Mouse (Mus musculus): ENCODE results near the gene Gjb1. TPM values are rescaled to one million over a fixed set of nuclear protein-coding genes. Genes with fewer than 3 reads are reported as not detected.
A peak's percentile ranks its signal among the peaks of the same experiment; 100 is the strongest.
"Not testable (repeated sequence)": the region's sequence is repeated elsewhere in the genome, so short reads cannot be mapped to it uniquely, and the experiment has no call there.

Gene Gjb1
- 1.1 and 4.7 TPM in 2 replicates for polyA plus RNA-seq (2011; ENCODE audit: insufficient read depth, insufficient read length, low replicate concordance, missing spikeins)

DNA sequence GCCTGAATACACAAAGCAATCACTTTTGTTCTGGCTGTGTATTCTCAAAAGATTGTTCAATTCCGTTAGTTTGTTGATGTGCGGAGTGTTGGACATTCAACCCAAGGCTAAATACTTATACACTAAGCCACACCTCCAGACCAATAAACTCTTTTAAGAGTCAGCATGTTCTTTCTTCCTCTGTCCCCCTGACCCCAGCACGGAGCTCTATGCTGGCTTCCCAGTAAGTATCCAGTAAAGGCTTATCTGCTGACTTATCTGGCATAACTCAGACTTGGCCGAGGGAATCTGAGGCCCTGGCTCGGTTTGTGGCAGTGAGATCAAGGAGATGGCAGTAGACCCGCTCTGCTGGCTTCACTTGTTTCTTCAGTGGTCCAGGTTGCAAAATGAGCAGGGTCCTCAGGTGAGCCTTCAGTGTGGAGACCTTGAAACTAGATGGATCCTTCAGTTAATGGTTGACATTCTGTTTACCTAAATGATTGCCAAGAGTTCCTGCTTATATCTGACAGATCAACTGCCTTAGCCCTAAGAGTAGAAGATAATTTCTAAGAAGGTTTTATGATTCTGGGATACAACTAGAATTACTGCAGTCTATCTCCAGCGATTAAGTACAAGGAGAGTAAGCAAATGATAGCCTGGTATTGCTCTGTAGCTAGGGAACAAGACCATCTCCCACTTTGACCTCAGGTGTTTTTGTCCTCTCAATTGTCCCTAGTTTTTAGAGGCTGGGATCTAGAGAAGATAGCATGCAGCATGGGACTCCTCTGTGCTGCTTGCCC, at the start of gene Gjb1:
Gene Gjb1, plus strand, starts transcription at position 189 of the 779 bp plus-strand sequence.
- H3K4me1 ChIP-seq (ENCODE audit: control insufficient read depth, insufficient read depth, low read length): no peaks in the 10 kb centered on the region; the same call in 1 of the 2 replicates
- H3K27ac ChIP-seq (ENCODE audit: control insufficient read depth, insufficient read depth, low read depth, low read length, poor library complexity): no peak within 1 kb of the TSS
- TF ChIP-seq CTCF (IDR thresholded peaks at IDR 0.05; ENCODE audit: control insufficient read depth, insufficient read depth, low read length): no peak
- H3K4me3 ChIP-seq (replicated peaks; ENCODE audit: control insufficient read depth, low read depth, low read length): no peak within 1 kb of the TSS
- 81% methylated on average over 7 of the region's 7 CpGs for WGBS

DNA sequence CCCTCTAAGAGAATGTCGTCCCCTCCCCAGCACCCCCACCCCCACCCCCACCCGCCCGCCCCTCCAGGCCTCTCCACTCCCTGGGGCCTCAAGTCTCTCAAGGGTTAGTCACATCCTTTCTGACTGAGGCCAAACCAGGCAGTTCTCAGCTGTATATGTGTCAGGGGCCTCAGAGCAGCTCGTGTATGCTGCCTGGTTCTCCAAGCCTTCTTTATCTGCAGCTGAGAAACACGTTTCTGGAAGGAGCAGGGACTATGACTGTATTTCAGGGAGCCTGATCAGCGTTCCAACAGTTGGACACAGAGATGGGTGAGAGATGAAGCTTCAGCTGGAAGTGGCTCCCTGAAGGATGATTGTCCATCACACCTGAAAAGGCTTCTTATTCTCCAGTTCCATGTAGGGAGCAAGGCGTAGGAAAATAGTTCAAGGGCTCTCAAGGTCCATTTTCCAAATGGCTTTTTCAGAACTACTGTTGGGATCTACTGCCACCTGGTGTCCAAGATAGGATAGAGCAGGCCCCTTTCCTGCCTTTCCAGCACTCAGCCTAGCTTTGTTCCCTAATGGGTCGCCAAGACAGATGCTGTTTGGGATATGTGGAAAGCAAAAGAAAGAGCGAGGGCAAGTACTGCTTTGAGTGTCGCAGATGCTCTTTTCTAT, 46.7 kb upstream of the Gjb1 start:
- Histone ChIP-seq H3K4me1 (ENCODE audit: control insufficient read depth, insufficient read depth, low read length) (no peaks in the 10 kb centered on the region), H3K4me3 (replicated peaks; ENCODE audit: control insufficient read depth, low read depth, low read length) (no peak overlapping the region), H3K27ac (ENCODE audit: control insufficient read depth, insufficient read depth, low read depth, low read length, poor library complexity) (no peak overlapping the region)
- peak; percentile 39 for TF ChIP-seq CTCF (IDR thresholded peaks at IDR 0.05; ENCODE audit: control insufficient read depth, insufficient read depth, low read length)
- TF ChIP-seq POLR2A (IDR thresholded peaks at IDR 0.05; ENCODE audit: borderline replicate concordance, control insufficient read depth, low read depth, low read length): no peak
- 34% methylated on average over 7 of the region's 10 CpGs for WGBS

DNA sequence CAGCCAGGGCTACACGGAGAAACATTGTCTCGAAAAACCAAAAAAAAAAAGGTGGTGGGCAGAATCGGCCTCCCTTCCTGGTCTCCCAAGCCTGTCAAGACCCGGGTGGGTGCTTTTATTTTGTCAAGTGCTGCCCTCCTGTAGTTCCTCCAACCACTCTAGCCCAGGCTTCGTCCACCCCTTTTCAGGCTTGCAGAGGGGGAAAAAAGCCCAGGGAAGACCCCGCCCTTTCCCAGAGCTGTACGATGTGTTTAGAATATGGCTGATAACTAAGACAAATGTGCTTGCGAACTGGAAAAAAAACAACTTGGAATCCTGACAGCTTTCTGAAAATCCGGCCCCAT, 44.2 kb upstream of the Gjb1 start:
- Histone ChIP-seq H3K4me1 (ENCODE audit: control insufficient read depth, insufficient read depth, low read length) (no peaks in the 10 kb centered on the region), H3K4me3 (replicated peaks; ENCODE audit: control insufficient read depth, low read depth, low read length) (peak overlapping the region; percentile 59), H3K27ac (ENCODE audit: control insufficient read depth, insufficient read depth, low read depth, low read length, poor library complexity) (peak overlapping the region; percentile 93)
- WGBS: 40% methylated on average over 9 of the region's 9 CpGs
- no peak for TF ChIP-seq POLR2A (IDR thresholded peaks at IDR 0.05; ENCODE audit: borderline replicate concordance, control insufficient read depth, low read depth, low read length)

DNA sequence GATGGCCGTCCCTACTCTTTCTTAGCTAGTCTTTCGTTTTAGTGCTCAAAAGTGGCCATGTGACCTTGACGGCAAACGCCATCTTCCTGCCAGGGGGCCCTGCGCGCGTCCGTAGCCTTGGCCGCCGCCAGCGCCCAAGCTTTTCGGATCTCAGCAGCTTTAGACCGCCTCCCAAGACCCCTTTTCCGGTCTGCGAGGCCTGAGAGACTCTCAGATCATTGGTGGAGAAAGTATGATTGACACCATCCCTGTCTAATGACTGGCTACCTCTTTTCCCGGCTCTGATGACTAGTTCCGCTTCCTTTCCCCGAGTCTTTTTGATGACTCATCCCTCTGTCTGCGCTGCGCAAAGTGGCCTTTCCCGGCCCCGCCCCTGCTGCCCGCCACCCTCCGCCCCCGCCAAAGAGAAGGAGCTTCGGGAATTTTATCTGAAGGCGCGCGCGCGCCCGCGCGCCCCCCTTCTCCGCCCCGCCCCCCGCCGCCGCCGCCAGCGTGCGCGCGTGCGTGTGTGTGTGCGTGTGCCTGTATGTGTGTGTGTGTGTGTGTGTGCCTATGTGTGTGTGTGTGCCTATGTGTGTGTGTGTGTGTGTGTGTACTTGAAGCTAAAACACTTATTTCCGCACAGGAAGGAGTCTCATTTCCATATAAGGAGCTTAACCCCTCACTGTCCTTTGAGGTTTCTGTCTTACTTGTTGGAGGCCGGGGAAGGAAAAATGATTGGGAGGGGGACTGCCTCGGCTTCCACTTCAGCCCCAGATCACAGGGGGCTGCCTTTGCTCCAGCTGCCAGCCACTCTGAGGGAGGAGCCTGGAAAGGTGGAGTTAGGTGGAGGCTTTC, 43.6 kb upstream of the Gjb1 start:
- Histone ChIP-seq H3K4me1 (ENCODE audit: control insufficient read depth, insufficient read depth, low read length) (no peaks in the 10 kb centered on the region), H3K27ac (ENCODE audit: control insufficient read depth, insufficient read depth, low read depth, low read length, poor library complexity) (peak overlapping the region; percentile 93), H3K4me3 (replicated peaks; ENCODE audit: control insufficient read depth, low read depth, low read length) (peak overlapping the region; percentile 81)
- 8% methylated on average over 46 of the region's 49 CpGs for WGBS
- TF ChIP-seq POLR2A (IDR thresholded peaks at IDR 0.05; ENCODE audit: borderline replicate concordance, control insufficient read depth, low read depth, low read length): peak; percentile 65; the same call in 1 of the 2 replicates
- TF ChIP-seq CTCF (IDR thresholded peaks at IDR 0.05; ENCODE audit: control insufficient read depth, insufficient read depth, low read length): no peak

DNA sequence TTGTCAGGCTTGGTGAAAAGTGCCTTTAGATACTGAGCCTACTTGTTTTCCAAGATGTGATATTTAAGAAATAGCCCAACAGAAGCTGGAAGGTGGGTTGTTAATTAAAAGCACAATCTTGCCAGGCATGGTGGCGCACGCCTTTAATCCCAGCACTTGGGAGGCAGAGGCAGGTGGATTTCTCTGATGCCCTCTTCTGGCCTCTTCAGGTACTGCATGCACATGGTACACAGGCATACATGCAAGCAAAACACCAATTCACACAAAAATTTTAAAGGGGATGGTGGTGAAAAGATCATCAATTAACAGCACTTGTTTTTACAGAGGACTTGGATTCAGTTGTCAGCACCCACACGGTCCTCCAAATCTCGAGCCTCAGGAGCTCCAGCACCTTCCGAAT, 41.6 kb upstream of the Gjb1 start:
- H3K4me3 ChIP-seq (replicated peaks; ENCODE audit: control insufficient read depth, low read depth, low read length): no peak overlapping the region
- TF ChIP-seq CTCF (IDR thresholded peaks at IDR 0.05; ENCODE audit: control insufficient read depth, insufficient read depth, low read length) (peak; percentile 34; the same call in 1 of the 2 replicates), POLR2A (IDR thresholded peaks at IDR 0.05; ENCODE audit: borderline replicate concordance, control insufficient read depth, low read depth, low read length) (no peak)
- H3K27ac ChIP-seq (ENCODE audit: control insufficient read depth, insufficient read depth, low read depth, low read length, poor library complexity): no peak overlapping the region
- H3K4me1 ChIP-seq (ENCODE audit: control insufficient read depth, insufficient read depth, low read length): no peaks in the 10 kb centered on the region
- 76% methylated on average over 5 of the region's 5 CpGs for WGBS

DNA sequence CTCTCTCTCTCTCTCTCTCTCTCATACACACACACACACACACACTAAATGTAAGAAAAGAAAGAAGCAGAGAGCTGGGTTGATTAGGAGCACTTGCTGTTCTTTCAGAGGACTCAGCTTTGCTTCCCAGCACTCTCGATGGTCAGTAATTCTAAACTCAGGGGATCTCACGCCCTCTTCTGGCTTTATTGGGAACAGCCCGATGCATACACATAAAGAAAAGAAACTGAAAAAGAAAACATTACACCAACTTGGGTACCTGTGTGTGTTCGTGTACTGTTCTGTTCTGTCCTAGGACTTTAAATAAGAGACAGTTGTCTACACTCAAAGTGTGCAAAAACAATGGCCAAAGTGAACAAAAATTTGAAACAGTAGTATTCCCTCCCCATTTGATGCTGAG, 37.5 kb upstream of the Gjb1 start:
- H3K4me1 ChIP-seq (ENCODE audit: control insufficient read depth, insufficient read depth, low read length): no peaks in the 10 kb centered on the region
- WGBS: 54% methylated on average over 4 of the region's 4 CpGs
- no peak overlapping the region for H3K27ac ChIP-seq (ENCODE audit: control insufficient read depth, insufficient read depth, low read depth, low read length, poor library complexity)
- no peak for TF ChIP-seq POLR2A (IDR thresholded peaks at IDR 0.05; ENCODE audit: borderline replicate concordance, control insufficient read depth, low read depth, low read length)
- TF ChIP-seq CTCF (IDR thresholded peaks at IDR 0.05; ENCODE audit: control insufficient read depth, insufficient read depth, low read length): no peak
- no peak overlapping the region for H3K4me3 ChIP-seq (replicated peaks; ENCODE audit: control insufficient read depth, low read depth, low read length)

DNA sequence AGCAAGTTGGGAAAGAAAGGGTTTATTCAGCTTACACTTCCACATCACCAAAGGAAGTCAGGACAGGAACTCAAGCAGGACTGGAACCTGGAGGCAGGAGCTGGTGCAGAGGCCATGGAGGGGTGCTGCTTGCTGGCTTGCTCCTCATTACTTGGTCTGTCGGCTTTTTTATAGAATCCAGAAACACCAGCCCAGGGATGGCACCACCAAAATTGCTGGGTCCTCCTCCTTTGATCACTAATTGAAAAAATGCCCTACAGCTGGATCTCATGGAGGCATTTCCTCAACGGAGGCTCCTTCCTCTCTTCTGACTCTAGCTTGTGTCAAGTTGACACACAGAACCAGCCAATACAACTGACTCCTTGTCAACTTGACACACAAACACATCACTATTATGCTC, 33.3 kb upstream of the Gjb1 start:
- not testable (repeated sequence) for H3K4me1 ChIP-seq (ENCODE audit: control insufficient read depth, insufficient read depth, low read length); H3K27ac ChIP-seq (ENCODE audit: control insufficient read depth, insufficient read depth, low read depth, low read length, poor library complexity); H3K4me3 ChIP-seq (replicated peaks; ENCODE audit: control insufficient read depth, low read depth, low read length)
- 61% methylated on average over 2 of the region's 2 CpGs for WGBS

DNA sequence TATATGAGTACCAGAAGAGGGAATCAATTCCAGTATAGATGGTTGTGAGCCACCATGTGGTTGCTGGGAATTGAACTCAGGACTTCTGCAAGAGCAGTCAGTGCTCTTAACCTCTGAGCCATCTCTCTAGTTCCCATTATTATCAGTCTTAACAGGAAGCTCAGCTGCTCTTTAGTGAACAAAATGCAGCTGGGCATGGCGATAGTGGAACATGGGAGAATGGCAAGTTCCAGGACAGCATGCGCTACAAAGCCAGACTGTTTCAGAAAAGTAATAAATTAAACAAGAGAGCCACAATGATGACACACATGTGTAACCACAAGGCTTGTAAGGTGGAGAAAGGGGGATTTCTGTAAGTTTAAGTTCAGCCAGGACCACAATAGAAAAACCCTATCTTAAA, 30.7 kb upstream of the Gjb1 start:
- Histone ChIP-seq H3K4me3 (replicated peaks; ENCODE audit: control insufficient read depth, low read depth, low read length) (no peak overlapping the region), H3K4me1 (ENCODE audit: control insufficient read depth, insufficient read depth, low read length) (no peaks in the 10 kb centered on the region), H3K27ac (ENCODE audit: control insufficient read depth, insufficient read depth, low read depth, low read length, poor library complexity) (no peak overlapping the region)
- TF ChIP-seq POLR2A (IDR thresholded peaks at IDR 0.05; ENCODE audit: borderline replicate concordance, control insufficient read depth, low read depth, low read length): no peak
- no peak for TF ChIP-seq CTCF (IDR thresholded peaks at IDR 0.05; ENCODE audit: control insufficient read depth, insufficient read depth, low read length)
- 40% methylated on average over 2 of the region's 2 CpGs for whole genome bisulfite sequencing

Measured in bone marrow, adult 2 months (tissue).